Mouse (Mus musculus): ENCODE results near the gene Arhgef10l.

DNA sequence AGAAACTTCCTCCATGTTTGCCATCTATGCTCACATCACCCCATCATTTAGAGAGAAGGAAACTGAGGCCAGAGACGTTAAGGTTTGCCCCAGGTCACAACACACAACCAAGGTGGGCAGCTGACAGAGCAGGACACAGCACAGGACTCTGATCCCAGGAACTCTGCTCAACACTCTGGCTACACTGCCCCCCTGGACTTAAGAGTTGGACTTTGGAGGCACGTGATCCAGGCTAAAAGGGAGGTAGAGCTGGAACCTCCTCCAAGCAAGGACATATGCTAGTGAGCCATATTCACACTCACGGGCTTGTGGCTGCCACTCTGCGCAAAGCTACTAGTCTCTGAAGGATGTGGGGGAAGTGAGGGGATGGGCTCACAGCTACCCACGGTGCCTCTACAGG is 45.3 kb downstream of the Arhgef10l start:
- TF ChIP-seq CTCF (IDR thresholded peaks at IDR 0.05; ENCODE audit: low read depth, low read length) (no peak), POLR2A (IDR thresholded peaks at IDR 0.05; ENCODE audit: borderline replicate concordance, low read depth, low read length) (no peak)
